Mouse (Mus musculus) thymus, adult 2 months (tissue): ENCODE measurements around the gene Rbm19.

Experiments used
- CTCF ChIP-seq: fragments of 200-500 bp; IDR thresholded peaks from 2 replicates; pipeline ENCODE4 v1.5.1; 2012; ENCODE audit warnings: mild to moderate bottlenecking, control low read depth, low read length, moderate library complexity, borderline replicate concordance; ENCODE audit not compliant: control insufficient read depth, poor library complexity, insufficient read depth; ENCODE audit errors: extremely low read depth
- POLR2A ChIP-seq: fragments of 200-500 bp; IDR thresholded peaks from 2 replicates; pipeline ENCODE4 v1.6.1; 2012; ENCODE audit warnings: mild to moderate bottlenecking, low read length, control low read depth, moderate library complexity; ENCODE audit not compliant: control insufficient read depth, poor library complexity, insufficient read depth; ENCODE audit errors: extremely low read depth

GRCm38 (mm10) chr5:120206313-120206943 is 90.2 kb downstream of the Rbm19 start:
- TF ChIP-seq CTCF (no peak), POLR2A (no peak)
